Mouse (Mus musculus) megakaryocyte, embryonic 14.5 days (primary cell): ENCODE data around the gene Tnpo2.

Experiments used
- FLI1 ChIP-seq: IDR thresholded peaks from 2 replicates; pipeline ENCODE4 v1.6.1; 2012; ENCODE audit warnings: low read length, inconsistent platforms, mixed read lengths
- GATA1 ChIP-seq: IDR thresholded peaks from 3 replicates; pipeline ENCODE4 v1.6.1; 2012; ENCODE audit warnings: mixed read lengths, low read length, inconsistent platforms, borderline replicate concordance

- TF ChIP-seq GATA1 = no peak
- TF ChIP-seq FLI1 = no peak
Observed at GRCm38 (mm10) chr8:85071041-85071440, 34.3 kb downstream of the Tnpo2 start.
